Mouse (Mus musculus) liver, embryonic 11.5 days (tissue): ENCODE measurements around the gene Lrig3. TPM values are rescaled to one million over a fixed set of nuclear protein-coding genes. Genes with fewer than 3 reads are reported as not detected.
A peak's percentile ranks its signal among the peaks of the same experiment; 100 is the strongest.

Experiments
- ATAC-seq: fragments of 200-750 bp; cut with Nextera tagmentation; replicated peaks from 2 replicates; pipeline ENCODE4 v1.8.0; 2017; ENCODE audit warnings: moderate number of reproducible peaks, mild to moderate bottlenecking, moderate TSS enrichment, moderate library complexity; ENCODE audit not compliant: low FRiP score
- DNase-seq: peaks from one replicate; pipeline ENCODE4 v3.0.0-alpha.2; 2017; ENCODE audit warnings: low spot score
- H3K27ac ChIP-seq: fragments of 300-500 bp; sonication (generic); 2 replicates; pipeline ENCODE4 v1.5.1; 2014; ENCODE audit warnings: mild to moderate bottlenecking, low read depth, low read length, control low read depth
- H3K27me3 ChIP-seq: fragments of 300-500 bp; sonication (generic); replicated peaks from 2 replicates; pipeline ENCODE4 v1.6.1; 2014; ENCODE audit warnings: low read length, mixed read lengths; ENCODE audit not compliant: control insufficient read depth, insufficient read depth
- H3K36me3 ChIP-seq: fragments of 300-500 bp; sonication (generic); 2 replicates; pipeline ENCODE4 v1.6.1; 2014; ENCODE audit warnings: mild to moderate bottlenecking, low read length, moderate library complexity, mixed read lengths; ENCODE audit not compliant: control insufficient read depth, insufficient read depth
- H3K4me1 ChIP-seq: fragments of 300-500 bp; sonication (generic); replicated peaks from 2 replicates; pipeline ENCODE4 v1.6.1; 2014; ENCODE audit warnings: low read length, mixed read lengths; ENCODE audit not compliant: control insufficient read depth, insufficient read depth
- H3K4me2 ChIP-seq: fragments of 300-500 bp; sonication (generic); 2 replicates; pipeline ENCODE4 v1.6.1; 2014; ENCODE audit warnings: mild to moderate bottlenecking, control low read depth, moderate library complexity
- H3K4me3 ChIP-seq: fragments of 300-500 bp; sonication (generic); 2 replicates; pipeline ENCODE4 v1.5.1; 2014; ENCODE audit warnings: low read depth, low read length, control low read depth
- H3K9ac ChIP-seq: fragments of 300-500 bp; sonication (generic); 2 replicates; pipeline ENCODE4 v1.6.1; 2014; ENCODE audit warnings: low read depth, low read length, control low read depth
- H3K9me3 ChIP-seq: fragments of 300-500 bp; sonication (generic); 2 replicates; pipeline ENCODE4 v1.6.1; 2016; ENCODE audit warnings: low read length, inconsistent platforms, mixed read lengths; ENCODE audit not compliant: control insufficient read depth
- WGBS: fragments of 180-500 bp; shearing (Covaris S2); extraction: QIAGEN DNeasy Blood & Tissue Kit; methylation state at CpG from one replicate; pipeline ENCODE4 v1.1.7; 2014; 5-methylcytosine and 5-hydroxymethylcytosine counted together
- polyA plus RNA-seq: library from polyadenylated mRNA; unstranded; fragments of >200 nt; fragmentation: Nextera tagmentation; extraction: Ambion mirVana; gene quantifications from 2 replicates; pipeline ENCODE4 v1.2.1, GENCODE M21; 2014

Lrig3 gene
- polyA plus RNA-seq, 1 experiment from 2014 or later, result 3.6 TPM

DNA sequence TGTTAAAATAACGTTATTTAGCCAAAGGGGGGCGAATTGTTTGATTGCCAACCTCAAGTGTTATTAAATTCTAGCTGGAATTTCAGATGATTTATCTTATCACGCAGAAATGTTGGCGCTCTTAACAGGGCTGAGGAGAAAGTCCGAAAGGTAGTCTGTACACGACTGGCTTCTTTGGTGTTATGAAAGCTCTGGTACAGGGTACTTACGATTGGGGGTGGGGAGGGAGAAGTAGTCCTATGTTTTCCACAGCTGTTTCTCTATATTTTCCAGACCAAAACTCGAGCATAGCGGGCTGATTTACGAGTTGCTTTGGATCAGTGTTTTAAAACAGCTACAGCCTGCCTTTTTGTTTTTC is 3.1 kb downstream of the Lrig3 start:
- no peaks in the 10 kb centered on the region; the same call in 1 of the 2 replicates for H3K4me1 ChIP-seq
- whole genome bisulfite sequencing, result 49% methylated on average over 10 of the region's 10 CpGs
- ATAC-seq (no peak), DNase-seq (no peak)
- no peak overlapping the region for H3K9ac ChIP-seq
- H3K36me3 ChIP-seq, result no peaks in the 10 kb centered on the region
- H3K4me2 ChIP-seq, result peak overlapping the region; percentile 68; the same call in 1 of the 2 replicates
- no peak overlapping the region; the same call in 1 of the 2 replicates for H3K27ac ChIP-seq
- H3K27me3 ChIP-seq, result peaks cover 16% of the 10 kb centered on the region
- 0 out of 2 replicates have a peak overlapping the region, but pooled peaks have one; percentile 7 for H3K4me3 ChIP-seq
- no peaks in the 10 kb centered on the region for H3K9me3 ChIP-seq

DNA sequence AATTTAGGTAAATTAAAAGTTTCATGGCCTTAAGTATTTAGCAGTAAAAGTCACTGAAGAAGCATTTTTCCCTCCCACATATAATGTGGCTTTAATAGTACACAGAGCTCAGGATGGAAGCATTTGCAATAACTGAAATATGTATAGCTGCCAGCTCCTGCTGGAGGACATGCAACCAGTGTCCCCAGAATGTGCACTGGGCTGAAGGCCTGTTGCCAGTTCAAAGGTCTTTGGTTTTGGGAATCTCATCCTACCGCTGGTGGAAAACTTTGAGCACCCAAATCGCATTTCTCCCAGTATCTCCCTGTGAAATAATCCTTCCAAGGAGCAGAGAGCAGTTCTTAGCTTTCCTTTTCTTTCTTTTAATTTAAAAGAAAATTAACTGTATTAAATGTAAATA is 4.1 kb downstream of the Lrig3 start:
- Histone ChIP-seq H3K9me3 (no peaks in the 10 kb centered on the region), H3K27ac (no peak overlapping the region), H3K4me1 (no peaks in the 10 kb centered on the region; the same call in 1 of the 2 replicates), H3K4me2 (no peak overlapping the region; the same call in 1 of the 2 replicates), H3K36me3 (no peaks in the 10 kb centered on the region), H3K9ac (no peak overlapping the region), H3K27me3 (peaks cover 15% of the 10 kb centered on the region), H3K4me3 (no peak overlapping the region)
- 87% methylated on average over 2 of the region's 2 CpGs for WGBS
- ATAC-seq (no peak), DNase-seq (no peak)

DNA sequence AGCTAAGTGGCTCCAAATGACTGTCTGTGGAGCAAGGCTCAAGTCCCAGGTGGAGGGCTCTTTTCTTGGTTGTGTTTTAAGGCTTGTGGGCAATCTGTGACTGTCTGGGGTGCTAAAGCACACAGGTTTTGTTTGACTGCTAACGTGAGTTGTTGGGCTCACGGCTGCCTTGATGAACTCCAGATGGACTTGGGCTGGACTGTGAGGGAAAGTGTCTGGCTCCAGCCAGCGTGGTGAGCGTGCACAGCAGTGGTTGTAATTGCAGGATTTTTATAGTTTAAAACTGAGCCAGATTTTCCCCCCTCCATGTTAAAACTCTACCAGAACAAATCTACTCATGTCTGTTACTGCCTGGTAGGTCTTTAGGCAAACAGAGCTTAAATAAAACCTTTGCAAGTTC is 4.5 kb downstream of the Lrig3 start:
- Histone ChIP-seq H3K9ac (no peak overlapping the region), H3K4me1 (no peaks in the 10 kb centered on the region; the same call in 1 of the 2 replicates), H3K4me2 (no peak overlapping the region), H3K9me3 (no peaks in the 10 kb centered on the region), H3K36me3 (no peaks in the 10 kb centered on the region), H3K4me3 (no peak overlapping the region), H3K27me3 (peaks cover 13% of the 10 kb centered on the region), H3K27ac (no peak overlapping the region)
- ATAC-seq (no peak), DNase-seq (no peak)
- 51% methylated on average over 4 of the region's 4 CpGs for WGBS

DNA sequence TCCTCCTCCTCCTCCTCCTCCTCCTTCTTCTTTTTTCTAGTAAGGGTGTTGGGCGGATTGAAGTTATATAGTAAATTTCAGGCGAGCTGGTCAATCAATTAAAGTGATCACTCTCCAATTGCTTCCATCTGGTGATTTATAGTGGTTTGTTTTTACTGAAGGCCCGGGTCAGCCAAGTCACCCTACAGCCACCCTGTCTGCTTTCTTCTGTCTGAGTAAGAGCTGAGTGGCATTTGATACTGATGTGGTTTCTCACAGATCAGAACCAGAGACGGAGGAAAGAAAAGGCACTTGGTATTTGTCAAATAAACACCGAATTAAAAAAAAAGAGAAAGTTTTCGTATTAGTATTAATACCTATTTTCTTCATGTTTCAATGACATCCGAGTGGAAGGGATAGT is 7.8 kb downstream of the Lrig3 start:
- no peak overlapping the region for H3K9ac ChIP-seq
- no peak overlapping the region for H3K4me2 ChIP-seq
- no peaks in the 10 kb centered on the region for H3K36me3 ChIP-seq
- no peak overlapping the region for H3K4me3 ChIP-seq
- 68% methylated on average over 6 of the region's 7 CpGs for WGBS
- ATAC-seq, result no peak
- no peaks in the 10 kb centered on the region for H3K27me3 ChIP-seq
- H3K27ac ChIP-seq, result no peak overlapping the region
- no peaks in the 10 kb centered on the region for H3K9me3 ChIP-seq
- no peaks in the 10 kb centered on the region for H3K4me1 ChIP-seq
- no peak for DNase-seq

DNA sequence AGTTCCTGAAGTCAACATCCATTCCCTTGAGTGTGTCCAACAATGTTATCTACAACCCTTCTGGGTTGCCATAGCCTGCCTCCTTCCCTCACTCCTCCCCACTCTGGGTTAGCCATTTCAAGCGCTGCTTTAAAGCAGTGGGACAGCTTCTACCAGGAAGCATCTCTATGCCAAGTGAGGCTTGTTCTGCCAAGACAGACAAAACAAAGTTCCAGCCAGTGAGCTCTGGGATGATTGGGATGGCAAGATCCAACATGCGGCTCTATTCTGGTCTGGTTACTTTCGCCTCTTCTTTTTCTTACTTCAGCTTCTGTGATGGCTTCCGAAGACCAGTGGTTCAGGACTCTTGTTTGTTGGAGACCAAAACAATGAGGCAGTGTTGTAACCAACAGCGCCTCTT is 16.0 kb downstream of the Lrig3 start:
- Histone ChIP-seq H3K4me3 (no peak overlapping the region), H3K36me3 (no peaks in the 10 kb centered on the region), H3K4me1 (no peaks in the 10 kb centered on the region), H3K9ac (no peak overlapping the region), H3K27me3 (no peaks in the 10 kb centered on the region), H3K27ac (no peak overlapping the region), H3K9me3 (no peaks in the 10 kb centered on the region), H3K4me2 (no peak overlapping the region)
- ATAC-seq (no peak), DNase-seq (no peak)
- 83% methylated on average over 5 of the region's 5 CpGs for WGBS

DNA sequence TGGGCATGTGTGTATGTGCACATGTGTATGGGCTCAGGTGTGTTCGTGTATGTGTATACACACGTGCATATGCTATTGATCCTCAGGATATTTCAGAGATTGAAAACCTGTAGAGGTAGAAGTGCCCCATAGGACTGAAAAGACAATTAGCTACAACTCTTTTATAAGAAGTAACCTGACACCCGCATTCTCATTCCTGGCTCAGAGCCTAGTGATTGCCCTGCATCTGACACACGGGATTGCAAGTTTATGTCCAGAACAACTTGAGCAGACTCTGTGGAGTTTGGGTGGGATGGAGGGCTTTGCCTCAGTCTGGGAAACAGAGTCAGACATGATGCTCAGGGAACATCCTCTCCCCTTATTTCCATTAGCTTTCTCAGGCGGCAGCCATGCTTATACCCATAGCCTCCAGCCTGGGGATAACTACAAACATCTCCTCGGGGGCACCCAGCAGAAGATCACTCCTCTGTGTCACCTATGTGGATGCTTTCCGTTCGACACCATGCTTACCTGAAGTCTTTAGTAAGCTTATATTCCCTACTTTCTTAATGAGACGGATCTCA is 18.6 kb downstream of the Lrig3 start:
- 79% methylated on average over 9 of the region's 9 CpGs for WGBS
- Histone ChIP-seq H3K9ac (no peak overlapping the region), H3K4me1 (no peaks in the 10 kb centered on the region), H3K4me3 (no peak overlapping the region), H3K4me2 (no peak overlapping the region), H3K27ac (no peak overlapping the region), H3K9me3 (no peaks in the 10 kb centered on the region), H3K36me3 (no peaks in the 10 kb centered on the region), H3K27me3 (no peaks in the 10 kb centered on the region)
- DNase-seq (no peak), ATAC-seq (no peak)

DNA sequence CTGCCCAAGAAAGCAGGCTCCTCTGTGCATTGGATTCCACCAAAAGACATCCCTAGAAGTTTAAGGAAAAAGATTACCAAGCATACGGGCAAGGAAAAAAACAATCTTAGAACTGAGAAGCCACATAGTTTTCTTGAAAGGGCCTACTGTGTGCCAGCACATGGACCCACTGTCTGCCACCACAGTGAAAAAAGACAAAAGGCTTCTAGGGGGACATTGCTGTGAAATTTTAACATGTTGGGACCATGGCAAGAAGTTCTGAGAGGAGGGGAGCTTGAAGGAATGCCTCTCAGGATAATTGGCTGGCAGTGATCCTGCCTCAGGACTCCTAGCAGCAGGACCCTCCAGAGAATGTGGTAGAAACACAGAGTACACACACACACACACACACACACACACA is 19.8 kb downstream of the Lrig3 start:
- Histone ChIP-seq H3K4me1 (no peaks in the 10 kb centered on the region), H3K36me3 (no peaks in the 10 kb centered on the region), H3K4me2 (no peak overlapping the region), H3K9me3 (no peaks in the 10 kb centered on the region), H3K4me3 (no peak overlapping the region), H3K9ac (no peak overlapping the region), H3K27me3 (no peaks in the 10 kb centered on the region), H3K27ac (no peak overlapping the region)
- ATAC-seq (no peak), DNase-seq (no peak)
- WGBS, result 90% methylated on average over 1 of the region's 1 CpGs

DNA sequence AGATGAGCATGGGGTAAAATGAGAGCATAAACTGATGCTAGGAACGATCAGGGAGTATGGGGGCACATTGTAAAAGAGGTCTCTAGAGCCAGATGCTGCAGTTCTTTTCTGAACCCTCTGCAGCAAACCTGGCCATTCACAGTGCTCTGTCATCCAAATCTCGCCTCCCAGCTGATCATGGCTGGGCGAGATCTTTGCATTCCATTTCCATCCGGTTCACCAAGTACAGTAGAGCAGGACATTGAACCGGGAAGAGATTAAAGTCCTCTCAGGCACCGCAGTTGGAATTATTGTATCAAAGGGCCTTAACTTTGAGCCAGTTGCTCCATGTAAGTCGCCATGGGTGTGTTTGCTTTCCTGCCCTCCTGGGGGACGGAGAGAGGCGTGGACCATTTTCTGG is 20.5 kb downstream of the Lrig3 start:
- Histone ChIP-seq H3K4me1 (no peaks in the 10 kb centered on the region), H3K4me3 (no peak overlapping the region), H3K27me3 (no peaks in the 10 kb centered on the region), H3K9me3 (no peaks in the 10 kb centered on the region), H3K27ac (no peak overlapping the region), H3K4me2 (no peak overlapping the region), H3K9ac (no peak overlapping the region), H3K36me3 (no peaks in the 10 kb centered on the region)
- ATAC-seq, result no peak
- DNase-seq, result no peak
- WGBS, result 89% methylated on average over 9 of the region's 9 CpGs

DNA sequence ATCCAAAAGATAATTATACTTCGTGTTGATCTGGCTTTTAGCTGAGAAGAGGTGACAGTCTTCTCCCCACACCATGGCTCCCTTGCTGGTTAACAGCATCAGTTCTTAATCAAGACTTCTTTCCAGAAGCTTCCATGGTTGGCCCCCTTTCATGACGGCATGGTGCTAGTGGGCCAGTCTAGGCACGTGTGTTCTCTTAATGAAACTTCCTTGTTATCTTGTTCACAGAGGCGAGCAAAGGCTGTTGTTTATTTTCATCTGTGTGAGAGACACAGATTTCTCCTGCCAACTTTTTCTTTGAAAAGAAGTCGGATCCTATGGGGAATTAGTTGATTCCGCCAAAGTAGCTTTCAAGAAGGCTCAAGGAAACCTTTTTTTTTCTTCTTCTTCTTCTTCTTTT is 21.3 kb downstream of the Lrig3 start:
- H3K4me3 ChIP-seq, result no peak overlapping the region
- H3K4me1 ChIP-seq, result no peaks in the 10 kb centered on the region
- no peaks in the 10 kb centered on the region for H3K27me3 ChIP-seq
- H3K36me3 ChIP-seq, result no peaks in the 10 kb centered on the region
- WGBS, result 70% methylated on average over 6 of the region's 6 CpGs
- H3K9me3 ChIP-seq, result no peaks in the 10 kb centered on the region
- H3K27ac ChIP-seq, result no peak overlapping the region
- H3K9ac ChIP-seq, result no peak overlapping the region
- no peak overlapping the region for H3K4me2 ChIP-seq
- ATAC-seq (no peak), DNase-seq (no peak)
